Mouse (Mus musculus) E14TG2a.4 (cell line): ENCODE measurements around the gene Rpl28.

Source experiments
- H3K27me3 ChIP-seq: 2 replicates; pipeline ENCODE4 v1.6.1; 2014; ENCODE audit warnings: low read length, control low read depth; ENCODE audit not compliant: insufficient read depth
- H3K36me3 ChIP-seq: 2 replicates; pipeline ENCODE4 v1.6.1; 2014; ENCODE audit warnings: low read length, control low read depth; ENCODE audit not compliant: insufficient read depth
- H3K4me1 ChIP-seq: replicated peaks from 2 replicates; pipeline ENCODE4 v1.6.1; 2014; ENCODE audit warnings: low read depth, low read length, control low read depth
- H3K4me3 ChIP-seq: replicated peaks from 2 replicates; pipeline ENCODE4 v1.5.1; 2014; ENCODE audit warnings: mild to moderate bottlenecking, low read length
- H3K9me3 ChIP-seq: 2 replicates; pipeline ENCODE4 v1.6.1; 2014; ENCODE audit warnings: low read length, control low read depth
- CTCF ChIP-seq: conservative IDR thresholded peaks from 2 replicates; pipeline ENCODE4 v1.5.1; 2014; ENCODE audit warnings: low read length
- NANOG ChIP-seq: IDR thresholded peaks from 2 replicates; pipeline ENCODE4 v1.6.1; 2014; ENCODE audit warnings: borderline replicate concordance, low read length, mixed read lengths
- POU5F1 ChIP-seq: IDR thresholded peaks from 2 replicates; pipeline ENCODE4 v1.6.1; 2014; ENCODE audit warnings: low read length, borderline replicate concordance

Rpl28 gene

DNA sequence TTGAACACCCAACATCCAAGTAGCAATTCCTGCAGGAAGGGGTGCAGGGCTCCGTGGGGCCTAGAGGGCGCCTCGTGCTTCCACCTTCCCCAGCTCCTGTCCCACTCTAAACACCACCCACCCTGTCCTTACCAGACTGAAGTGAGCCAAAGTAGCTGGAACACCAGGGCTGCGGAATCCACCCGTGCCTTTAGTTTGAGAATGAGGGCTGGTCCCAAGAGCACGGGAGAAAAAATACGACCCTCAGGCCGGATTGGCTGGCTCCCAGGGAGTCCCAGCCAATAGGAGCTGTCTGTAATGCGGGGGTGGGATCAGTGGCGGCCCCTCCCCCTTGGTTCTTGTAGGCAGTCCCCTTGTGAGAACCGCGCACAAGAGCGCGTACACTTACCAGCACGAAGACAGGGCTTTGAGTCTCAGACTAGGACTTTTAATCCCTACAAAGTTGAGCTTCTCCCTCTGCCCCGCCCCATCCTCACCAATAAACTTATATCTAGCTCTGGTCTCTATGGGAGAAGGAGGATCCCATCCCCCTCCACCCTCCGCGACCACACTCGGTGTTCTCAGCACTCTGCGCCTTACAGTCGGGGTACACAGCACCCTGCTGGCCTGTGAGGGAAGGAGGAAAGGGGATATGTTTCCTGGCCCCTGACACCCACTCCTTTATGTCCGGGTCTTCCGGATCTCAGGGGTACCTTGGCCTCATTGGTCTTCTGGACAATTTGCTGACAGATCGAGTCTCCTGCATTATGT, 39.7 kb upstream of the Rpl28 start, which contains the start of gene Cox6b2:
Cox6b2 (minus strand) TSS at position 274 of the 750 bp plus-strand sequence.
- peaks cover 3% of the 10 kb centered on the region for H3K27me3 ChIP-seq
- TF ChIP-seq POU5F1 (no peak), CTCF (no peak), NANOG (no peak)
- H3K36me3 ChIP-seq = peaks cover 33% of the 10 kb centered on the region
- H3K4me3 ChIP-seq = peak within 1 kb of the TSS; percentile 98
- H3K4me1 ChIP-seq = peaks cover 45% of the 10 kb centered on the region
- no peaks in the 10 kb centered on the region for H3K9me3 ChIP-seq

GRCm38 (mm10) chr7:4759670-4760069, 33.0 kb upstream of the Rpl28 start:
- peaks cover 23% of the 10 kb centered on the region for H3K27me3 ChIP-seq
- H3K9me3 ChIP-seq = no peaks in the 10 kb centered on the region
- TF ChIP-seq NANOG (no peak), CTCF (no peak), POU5F1 (no peak)

GRCm38 (mm10) chr7:4764946-4765710, 27.5 kb upstream of the Rpl28 start:
- Histone ChIP-seq H3K27me3 (peaks cover 15% of the 10 kb centered on the region), H3K4me3 (no peak overlapping the region), H3K36me3 (no peaks in the 10 kb centered on the region), H3K4me1 (peaks cover 15% of the 10 kb centered on the region), H3K9me3 (no peaks in the 10 kb centered on the region)
- no peak for TF ChIP-seq NANOG
- TF ChIP-seq POU5F1 = no peak
- TF ChIP-seq CTCF = no peak

More at GRCm38 (mm10) chr7:4759670-4760069, 33.0 kb upstream of the Rpl28 start:
- H3K4me1 ChIP-seq = peaks cover 5% of the 10 kb centered on the region
- no peaks in the 10 kb centered on the region for H3K36me3 ChIP-seq
- no peak overlapping the region for H3K4me3 ChIP-seq

DNA sequence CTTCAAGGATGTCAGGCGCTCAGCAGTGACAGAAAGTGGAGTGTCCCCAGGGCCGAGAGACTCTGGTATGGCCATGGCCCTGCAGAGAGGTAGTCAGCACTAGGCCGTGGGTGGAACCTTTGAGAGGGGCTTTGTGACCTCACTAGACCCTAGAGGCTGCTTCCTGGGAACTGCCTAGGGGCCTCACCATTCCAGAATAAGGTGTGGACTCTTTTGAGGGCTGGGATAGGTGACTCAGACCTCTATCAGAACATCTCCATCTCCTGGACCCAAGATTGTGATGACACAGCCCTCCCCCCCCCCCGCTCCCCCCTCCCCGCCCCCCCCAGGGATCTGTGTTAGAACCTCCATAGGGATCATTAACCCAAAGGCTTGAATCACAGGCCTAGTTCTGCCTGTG, 21.5 kb upstream of the Rpl28 start, which contains the start of gene Fam71e2:
Fam71e2 (minus strand) TSS at position 101 of the 400 bp plus-strand sequence.
- Histone ChIP-seq H3K36me3 (no peaks in the 10 kb centered on the region), H3K4me3 (peak within 1 kb of the TSS; percentile 70), H3K27me3 (peaks cover 43% of the 10 kb centered on the region), H3K9me3 (no peaks in the 10 kb centered on the region), H3K4me1 (peaks cover 30% of the 10 kb centered on the region)
- TF ChIP-seq NANOG = no peak

GRCm38 (mm10) chr7:4776131-4776530, 16.5 kb upstream of the Rpl28 start:
- Histone ChIP-seq H3K27me3 (peaks cover 74% of the 10 kb centered on the region), H3K36me3 (no peaks in the 10 kb centered on the region), H3K4me3 (peak overlapping the region; percentile 79), H3K9me3 (no peaks in the 10 kb centered on the region), H3K4me1 (peaks cover 41% of the 10 kb centered on the region)
- TF ChIP-seq CTCF (no peak), NANOG (no peak), POU5F1 (no peak)

DNA sequence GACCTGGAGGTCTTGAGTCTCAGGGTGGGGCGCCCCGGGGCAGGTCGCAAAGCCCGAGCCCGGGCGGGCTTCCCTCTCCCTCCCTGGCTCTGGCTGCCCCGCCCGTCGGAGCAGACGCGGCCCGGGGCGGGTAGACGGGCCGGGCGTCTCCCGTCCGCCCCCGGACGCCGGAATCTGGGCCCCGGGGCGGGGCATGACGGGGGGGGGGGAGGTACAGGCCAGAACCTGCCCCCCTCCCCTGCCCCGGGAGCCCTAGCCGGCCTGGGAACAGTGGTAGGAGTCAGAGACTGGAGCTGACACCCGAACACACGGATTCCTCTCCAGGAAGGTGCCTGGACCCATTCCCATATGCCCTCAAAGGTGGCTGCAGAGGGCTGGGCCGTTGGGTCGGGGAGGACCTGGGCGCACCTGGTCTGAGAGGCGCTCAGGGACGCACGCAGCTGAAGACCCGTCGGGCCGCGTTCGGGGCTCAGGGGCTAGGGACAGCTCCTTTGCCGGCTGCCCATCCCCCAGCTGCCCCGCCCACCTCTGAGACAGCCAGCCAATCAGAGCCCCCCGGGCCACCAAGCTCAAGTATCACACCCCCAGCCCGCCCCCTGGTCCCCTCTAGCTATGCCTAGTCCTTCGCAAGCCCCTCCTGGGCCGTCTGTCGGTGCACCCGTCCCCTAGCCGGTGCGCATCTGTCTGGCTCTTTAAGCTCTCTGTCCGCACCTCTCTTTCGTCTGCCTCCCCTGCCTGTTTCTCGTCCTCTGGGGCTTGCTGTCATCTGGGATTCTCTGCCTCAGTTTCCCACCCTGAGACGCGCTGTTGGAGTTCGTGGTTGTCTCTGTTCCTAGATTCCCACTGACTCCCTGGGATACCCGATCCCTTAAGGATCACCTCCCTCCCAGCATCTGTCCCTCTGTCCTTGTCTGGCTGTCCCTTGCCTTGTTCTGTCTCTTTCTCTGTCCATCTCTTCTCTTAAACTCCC, 15.5 kb upstream of the Rpl28 start:
- TF ChIP-seq POU5F1 (no peak), NANOG (no peak), CTCF (no peak)
- Histone ChIP-seq H3K27me3 (peaks cover 82% of the 10 kb centered on the region), H3K9me3 (no peaks in the 10 kb centered on the region), H3K36me3 (no peaks in the 10 kb centered on the region), H3K4me1 (peaks cover 44% of the 10 kb centered on the region), H3K4me3 (peak overlapping the region; percentile 79)

GRCm38 (mm10) chr7:4777851-4778637, 14.6 kb upstream of the Rpl28 start:
- Histone ChIP-seq H3K27me3 (peaks cover 91% of the 10 kb centered on the region), H3K36me3 (no peaks in the 10 kb centered on the region), H3K4me1 (peaks cover 46% of the 10 kb centered on the region), H3K9me3 (no peaks in the 10 kb centered on the region), H3K4me3 (no peak overlapping the region)
- TF ChIP-seq CTCF (no peak), NANOG (no peak), POU5F1 (no peak)
